Mouse (Mus musculus): ENCODE data around the gene Prg2.

The Prg2 gene

GRCm38 (mm10) chr2:84962906-84963507 is 17.3 kb upstream of the Prg2 start:
- DNase-seq: no peak

GRCm38 (mm10) chr2:84964111-84964801 is 16.0 kb upstream of the Prg2 start:
- no peak for DNase-seq

- no peak for DNase-seq
Observed at GRCm38 (mm10) chr2:84967318-84967991, 12.8 kb upstream of the Prg2 start.

- DNase-seq: no peak
Observed at GRCm38 (mm10) chr2:84975580-84975979, 4.7 kb upstream of the Prg2 start.

GRCm38 (mm10) chr2:84987930-84988329 is 7.7 kb downstream of the Prg2 start, which contains the start of gene Prg3:
Prg3 (plus strand) TSS chr2:84988215.
- DNase-seq: no peak

- no peak for DNase-seq
Observed at GRCm38 (mm10) chr2:84996376-84996775, 16.1 kb downstream of the Prg2 start.

GRCm38 (mm10) chr2:84999486-85000181 is 19.4 kb downstream of the Prg2 start:
- DNase-seq: no peak

- no peak for DNase-seq
Observed at GRCm38 (mm10) chr2:85001497-85001896, 21.2 kb downstream of the Prg2 start.

GRCm38 (mm10) chr2:85002575-85002974 is 22.3 kb downstream of the Prg2 start:
- no peak for DNase-seq

- DNase-seq: no peak
Observed at GRCm38 (mm10) chr2:85004341-85004740, 24.1 kb downstream of the Prg2 start.

GRCm38 (mm10) chr2:85006600-85006999 is 26.3 kb downstream of the Prg2 start:
- DNase-seq: no peak

- peak in 1 of 2 experiments; percentile 10 for DNase-seq
Observed at GRCm38 (mm10) chr2:85007729-85008128, 27.5 kb downstream of the Prg2 start.

- DNase-seq: no peak
Observed at GRCm38 (mm10) chr2:85009212-85009611, 29.0 kb downstream of the Prg2 start.

GRCm38 (mm10) chr2:85011906-85012604 is 31.8 kb downstream of the Prg2 start:
- DNase-seq: no peak

GRCm38 (mm10) chr2:85012679-85013078 is 32.4 kb downstream of the Prg2 start:
- DNase-seq: no peak

- no peak for DNase-seq
Observed at GRCm38 (mm10) chr2:85013826-85014587, 33.7 kb downstream of the Prg2 start.

- no peak for DNase-seq
Observed at GRCm38 (mm10) chr2:85014588-85014982, 34.3 kb downstream of the Prg2 start.

GRCm38 (mm10) chr2:85022043-85022442 is 41.8 kb downstream of the Prg2 start:
- no peak for DNase-seq

GRCm38 (mm10) chr2:85026178-85026577 is 45.9 kb downstream of the Prg2 start:
- DNase-seq: no peak

GRCm38 (mm10) chr2:85027281-85027680 is 47.0 kb downstream of the Prg2 start:
- no peak for DNase-seq

GRCm38 (mm10) chr2:85029897-85030296 is 49.6 kb downstream of the Prg2 start:
- DNase-seq: no peak

- DNase-seq: no peak
Observed at GRCm38 (mm10) chr2:85030989-85031388, 50.7 kb downstream of the Prg2 start.
